Mouse (Mus musculus): ENCODE data around the gene Fam89a.

DNA sequence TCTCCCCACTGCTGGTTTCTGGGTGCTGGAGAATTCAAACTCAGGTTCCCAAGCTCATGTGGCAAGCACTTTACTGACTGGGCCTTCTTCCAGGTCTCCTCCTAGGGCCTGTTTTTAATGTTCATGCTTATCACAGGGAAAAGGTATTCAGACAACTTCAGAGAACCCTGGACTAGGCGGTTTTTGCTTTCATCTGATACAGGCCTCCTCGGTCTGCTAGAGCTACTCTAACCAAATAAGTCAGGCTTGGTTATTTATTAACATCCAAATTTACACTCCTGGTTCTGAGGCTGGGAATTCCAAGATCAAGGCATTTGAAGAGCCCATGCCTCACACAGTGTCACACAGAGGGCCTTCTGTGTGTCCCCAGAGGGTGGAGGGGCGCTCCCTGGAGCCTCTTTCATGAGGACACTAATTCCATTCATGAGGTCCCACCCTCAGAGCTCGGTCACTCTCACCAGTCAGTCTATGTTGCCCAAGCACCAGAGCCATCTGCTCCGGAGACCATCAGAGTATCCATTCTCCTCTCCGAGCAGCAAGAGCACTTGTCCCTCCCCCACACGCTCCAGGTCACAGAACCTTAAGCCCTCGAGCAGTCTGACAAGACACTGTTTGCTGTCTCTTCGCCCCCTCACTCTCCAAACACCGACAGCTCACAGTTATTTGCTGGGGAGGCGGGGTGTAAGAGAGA is 2.6 kb upstream of the Fam89a start:
- TF ChIP-seq CTCF (IDR thresholded peaks at IDR 0.05; ENCODE audit: low read depth) (no peak), EP300 (IDR thresholded peaks at IDR 0.05; ENCODE audit: low read depth) (no peak)
